Mouse (Mus musculus) myocyte (in vitro differentiated cells): ENCODE data around the gene Pbp2. TPM values are rescaled to one million over a fixed set of nuclear protein-coding genes. Genes with fewer than 3 reads are reported as not detected.

Experiments
- H3K27me3 ChIP-seq: one replicate; pipeline ENCODE4 v1.6.1; 2011; ENCODE audit not compliant: control insufficient read depth, insufficient read depth, insufficient read length
- H3K36me3 ChIP-seq: one replicate; pipeline ENCODE4 v1.6.1; 2011; ENCODE audit not compliant: control insufficient read depth, insufficient read depth
- H3K4me2 ChIP-seq: one replicate; pipeline ENCODE4 v1.6.1; 2011; ENCODE audit warnings: low read depth, control low read depth
- H3K4me3 ChIP-seq: one replicate; pipeline ENCODE4 v1.5.1; 2011; ENCODE audit warnings: mild to moderate bottlenecking, control low read depth, moderate library complexity
- H3K79me2 ChIP-seq: one replicate; pipeline ENCODE4 v1.6.1; 2011; ENCODE audit not compliant: control insufficient read depth, insufficient read depth
- H3ac ChIP-seq: one replicate; pipeline ENCODE4 v1.6.1; 2011; ENCODE audit not compliant: control insufficient read depth, insufficient read length
- CEBPB ChIP-seq: IDR thresholded peaks from 2 replicates; pipeline ENCODE4 v1.6.1; 2011; ENCODE audit warnings: mild to moderate bottlenecking, moderate library complexity; ENCODE audit not compliant: poor library complexity, insufficient read depth, severe bottlenecking
- E2F4 ChIP-seq: IDR thresholded peaks from one replicate; pipeline ENCODE4 v1.6.1; 2011; ENCODE audit warnings: mild to moderate bottlenecking, control low read depth, moderate library complexity; ENCODE audit not compliant: insufficient read depth
- MAX ChIP-seq: IDR thresholded peaks from one replicate; pipeline ENCODE4 v1.6.1; 2011; ENCODE audit warnings: low read depth, mild to moderate bottlenecking, control low read depth
- MYOD1 ChIP-seq, 3 experiments: IDR thresholded peaks; one replicate each; pipeline ENCODE4 v1.6.1; 2011; ENCODE audit warnings: control low read depth in 2 of 3, low read depth in 2 of 3, mild to moderate bottlenecking in 2 of 3, moderate library complexity in 1 of 3; ENCODE audit not compliant: insufficient read length in 2 of 3, control insufficient read depth in 1 of 3
- MYOG ChIP-seq, 3 experiments: IDR thresholded peaks; one replicate each; pipeline ENCODE4 v1.6.1; 2011; ENCODE audit warnings: control low read depth in 2 of 3, low read depth in 2 of 3, mild to moderate bottlenecking in 2 of 3; ENCODE audit not compliant: insufficient read length in 2 of 3, control insufficient read depth in 1 of 3, insufficient read depth in 1 of 3
- POLR2A ChIP-seq: IDR thresholded peaks from one replicate; pipeline ENCODE4 v1.6.1; 2011; ENCODE audit warnings: low read depth, mild to moderate bottlenecking, control low read depth, moderate library complexity; ENCODE audit not compliant: insufficient read length
- POLR2AphosphoS2 ChIP-seq: IDR thresholded peaks from one replicate; pipeline ENCODE4 v1.6.1; 2011; ENCODE audit warnings: low read depth, control low read depth; ENCODE audit not compliant: insufficient read length
- REST ChIP-seq: IDR thresholded peaks from one replicate; pipeline ENCODE4 v1.6.1; 2011; ENCODE audit warnings: mild to moderate bottlenecking, control low read depth, moderate library complexity; ENCODE audit not compliant: insufficient read depth, insufficient read length
- SRF ChIP-seq: IDR thresholded peaks from one replicate; pipeline ENCODE4 v1.6.1; 2011; ENCODE audit warnings: low read depth; ENCODE audit not compliant: control insufficient read depth, insufficient read length
- TCF12 ChIP-seq: IDR thresholded peaks from one replicate; pipeline ENCODE4 v1.6.1; 2011; ENCODE audit warnings: mild to moderate bottlenecking, control low read depth; ENCODE audit not compliant: poor library complexity, insufficient read depth, severe bottlenecking
- TCF3 ChIP-seq: IDR thresholded peaks from one replicate; pipeline ENCODE4 v1.6.1; 2011; ENCODE audit warnings: low read depth, control low read depth; ENCODE audit not compliant: insufficient read length
- USF1 ChIP-seq: IDR thresholded peaks from one replicate; pipeline ENCODE4 v1.6.1; 2011; ENCODE audit warnings: low read depth, mild to moderate bottlenecking, control low read depth, moderate library complexity
- polyA plus RNA-seq: library from polyadenylated mRNA; unstranded; fragments of >200 nt; fragmentation: generic; extraction: Trizol; gene quantifications from one replicate; pipeline ENCODE4 v1.2.1, GENCODE M21; 2012; ENCODE audit warnings: missing spikeins

Pbp2 gene
- polyA plus RNA-seq, 1 experiment = 0.16 TPM

- TF ChIP-seq POLR2A = no peak
- TF ChIP-seq TCF12 = no peak
- TF ChIP-seq MYOG (IDR thresholded peaks at IDR 0.05; ENCODE audit: control insufficient read depth in 1 of 3, insufficient read depth in 1 of 3, insufficient read length in 2 of 3, low read depth in 2 of 3) = peak in 2 of 3 experiments; percentile 10 to 73
- TF ChIP-seq MAX = no peak
- TF ChIP-seq REST = no peak
- TF ChIP-seq E2F4 = no peak
- no peak for TF ChIP-seq POLR2AphosphoS2
- no peak for TF ChIP-seq TCF3
- peak; percentile 33 to 78 (median 73) for TF ChIP-seq MYOD1 (IDR thresholded peaks at IDR 0.05; ENCODE audit: control insufficient read depth in 1 of 3, insufficient read length in 2 of 3, low read depth in 2 of 3)
- TF ChIP-seq SRF = no peak
- TF ChIP-seq USF1 = no peak
- TF ChIP-seq CEBPB = no peak
- no peaks in the 10 kb centered on the region for H3K36me3 ChIP-seq
- H3K4me3 ChIP-seq = no peak overlapping the region
- no peaks in the 10 kb centered on the region for H3K27me3 ChIP-seq
- H3ac ChIP-seq = no peak overlapping the region
- peak overlapping the region; percentile 71 for H3K4me2 ChIP-seq
- H3K79me2 ChIP-seq = no peaks in the 10 kb centered on the region
These were observed 14.9 kb downstream of the Pbp2 start for GRCm38 (mm10) chr6:135295082-135295861.

GRCm38 (mm10) chr6:135294150-135294549, 16.1 kb downstream of the Pbp2 start:
- Histone ChIP-seq H3K79me2 (no peaks in the 10 kb centered on the region), H3K36me3 (no peaks in the 10 kb centered on the region), H3K27me3 (no peaks in the 10 kb centered on the region), H3K4me2 (no peak overlapping the region), H3ac (no peak overlapping the region), H3K4me3 (no peak overlapping the region)
- no peak for TF ChIP-seq MYOD1 (IDR thresholded peaks at IDR 0.05; ENCODE audit: control insufficient read depth in 1 of 3, insufficient read length in 2 of 3, low read depth in 2 of 3)
- no peak for TF ChIP-seq POLR2AphosphoS2
- TF ChIP-seq MAX = no peak
- no peak for TF ChIP-seq POLR2A
- TF ChIP-seq TCF12 = no peak
- no peak for TF ChIP-seq CEBPB
- no peak for TF ChIP-seq REST
- TF ChIP-seq TCF3 = no peak
- TF ChIP-seq E2F4 = no peak
- TF ChIP-seq USF1 = no peak
- TF ChIP-seq SRF = no peak
- no peak for TF ChIP-seq MYOG (IDR thresholded peaks at IDR 0.05; ENCODE audit: control insufficient read depth in 1 of 3, insufficient read depth in 1 of 3, insufficient read length in 2 of 3, low read depth in 2 of 3)

- H3K36me3 ChIP-seq = no peaks in the 10 kb centered on the region
- H3K4me3 ChIP-seq = no peak overlapping the region
- peak overlapping the region; percentile 18 for H3K4me2 ChIP-seq
- H3K27me3 ChIP-seq = no peaks in the 10 kb centered on the region
- TF ChIP-seq CEBPB = no peak
- no peak overlapping the region for H3ac ChIP-seq
- no peaks in the 10 kb centered on the region for H3K79me2 ChIP-seq
These were observed 17.8 kb downstream of the Pbp2 start for GRCm38 (mm10) chr6:135292391-135292790.

GRCm38 (mm10) chr6:135279856-135280255, 30.3 kb downstream of the Pbp2 start:
- Histone ChIP-seq H3K27me3 (no peaks in the 10 kb centered on the region), H3K4me2 (no peak overlapping the region), H3K4me3 (no peak overlapping the region), H3ac (no peak overlapping the region), H3K36me3 (no peaks in the 10 kb centered on the region), H3K79me2 (no peaks in the 10 kb centered on the region)
- TF ChIP-seq E2F4 = no peak
- TF ChIP-seq MYOG (IDR thresholded peaks at IDR 0.05; ENCODE audit: control insufficient read depth in 1 of 3, insufficient read depth in 1 of 3, insufficient read length in 2 of 3, low read depth in 2 of 3) = no peak
- TF ChIP-seq MYOD1 (IDR thresholded peaks at IDR 0.05; ENCODE audit: control insufficient read depth in 1 of 3, insufficient read length in 2 of 3, low read depth in 2 of 3) = no peak
- no peak for TF ChIP-seq POLR2A
- no peak for TF ChIP-seq REST

GRCm38 (mm10) chr6:135279286-135279685, 30.9 kb downstream of the Pbp2 start:
- TF ChIP-seq REST = no peak
- TF ChIP-seq E2F4 = no peak
- no peak for TF ChIP-seq TCF12
- TF ChIP-seq POLR2AphosphoS2 = no peak
- TF ChIP-seq CEBPB = no peak
- no peak for TF ChIP-seq MYOD1 (IDR thresholded peaks at IDR 0.05; ENCODE audit: control insufficient read depth in 1 of 3, insufficient read length in 2 of 3, low read depth in 2 of 3)
- no peak for TF ChIP-seq MAX
- no peak for TF ChIP-seq MYOG (IDR thresholded peaks at IDR 0.05; ENCODE audit: control insufficient read depth in 1 of 3, insufficient read depth in 1 of 3, insufficient read length in 2 of 3, low read depth in 2 of 3)
- no peak for TF ChIP-seq TCF3
- no peak for TF ChIP-seq POLR2A
- no peak for TF ChIP-seq USF1
- no peak for TF ChIP-seq SRF
- no peaks in the 10 kb centered on the region for H3K79me2 ChIP-seq
- H3K4me2 ChIP-seq = no peak overlapping the region
- no peak overlapping the region for H3K4me3 ChIP-seq
- H3K27me3 ChIP-seq = no peaks in the 10 kb centered on the region
- H3K36me3 ChIP-seq = no peaks in the 10 kb centered on the region
- H3ac ChIP-seq = no peak overlapping the region
